Mouse (Mus musculus): ENCODE results near the gene Tmem100.

The Tmem100 gene

GRCm38 (mm10) chr11:90029841-90030398, at the start of gene Tmem100:
Gene Tmem100, plus strand, starts transcription at chr11:90030348.
- DNase-seq (ENCODE audit: low read depth, low spot score), result no peak

- DNase-seq (ENCODE audit: low read depth, low spot score), result no peak
Observed at GRCm38 (mm10) chr11:89982918-89983317, 47.2 kb upstream of the Tmem100 start.

- no peak for DNase-seq (ENCODE audit: low read depth, low spot score)
Observed at GRCm38 (mm10) chr11:89984436-89984835, 45.7 kb upstream of the Tmem100 start.

GRCm38 (mm10) chr11:89985200-89986187, 44.7 kb upstream of the Tmem100 start:
- no peak for DNase-seq (ENCODE audit: low read depth, low spot score)

- DNase-seq (ENCODE audit: low read depth, low spot score), result no peak
Observed at GRCm38 (mm10) chr11:89986516-89986915, 43.6 kb upstream of the Tmem100 start.

GRCm38 (mm10) chr11:89988936-89989589, 41.1 kb upstream of the Tmem100 start:
- DNase-seq (ENCODE audit: low read depth, low spot score), result peak; percentile 86

- no peak for DNase-seq (ENCODE audit: low read depth, low spot score)
Observed at GRCm38 (mm10) chr11:89991661-89992060, 38.5 kb upstream of the Tmem100 start.

GRCm38 (mm10) chr11:89994706-89995105, 35.4 kb upstream of the Tmem100 start:
- peak; percentile 10 for DNase-seq (ENCODE audit: low read depth, low spot score)

- no peak for DNase-seq (ENCODE audit: low read depth, low spot score)
Observed at GRCm38 (mm10) chr11:89995596-89995995, 34.6 kb upstream of the Tmem100 start.

- no peak for DNase-seq (ENCODE audit: low read depth, low spot score)
Observed at GRCm38 (mm10) chr11:89996406-89996805, 33.7 kb upstream of the Tmem100 start.

GRCm38 (mm10) chr11:89996856-89997255, 33.3 kb upstream of the Tmem100 start:
- no peak for DNase-seq (ENCODE audit: low read depth, low spot score)

- no peak for DNase-seq (ENCODE audit: low read depth, low spot score)
Observed at GRCm38 (mm10) chr11:89998996-89999770, 31.0 kb upstream of the Tmem100 start.

- no peak for DNase-seq (ENCODE audit: low read depth, low spot score)
Observed at GRCm38 (mm10) chr11:90000666-90001065, 29.5 kb upstream of the Tmem100 start.

- peak; percentile 36 for DNase-seq (ENCODE audit: low read depth, low spot score)
Observed at GRCm38 (mm10) chr11:90001396-90002230, 28.5 kb upstream of the Tmem100 start.

- peak; percentile 87 for DNase-seq (ENCODE audit: low read depth, low spot score)
Observed at GRCm38 (mm10) chr11:90002231-90002986, 27.7 kb upstream of the Tmem100 start, which contains the start of gene Pctp. Gene Pctp, minus strand, starts transcription at chr11:90002894.

GRCm38 (mm10) chr11:90002987-90003348, 27.2 kb upstream of the Tmem100 start:
- no peak for DNase-seq (ENCODE audit: low read depth, low spot score)

- no peak for DNase-seq (ENCODE audit: low read depth, low spot score)
Observed at GRCm38 (mm10) chr11:90003386-90003785, 26.8 kb upstream of the Tmem100 start.

GRCm38 (mm10) chr11:90006111-90006510, 24.0 kb upstream of the Tmem100 start:
- DNase-seq (ENCODE audit: low read depth, low spot score), result no peak

- no peak for DNase-seq (ENCODE audit: low read depth, low spot score)
Observed at GRCm38 (mm10) chr11:90007791-90008531, 22.2 kb upstream of the Tmem100 start.

Measured in brain, adult 2 months (tissue).